ENCODE assay signal across 9 mouse cellular contexts in genomic region chr1:191432023-191432422, GRCm38 (mm10). TPM values are rescaled to one million over a fixed set of nuclear protein-coding genes. Genes with fewer than 3 reads are reported as not detected.
DNase-seq lines count a peak whose midpoint lies in the region; ATAC-seq and TF ChIP-seq lines count a peak whose summit lies in the region.
"Had no signal": no experiment of that assay in that cellular context is flagged by ENCODE, and none has a peak within 500 bp of the region (broad histone marks: within the 10 kb centered on the region; RNA-seq: fewer than 3 reads in every experiment).

No protein-coding gene starts in this region.

- peaks cover 35% of the 10 kb centered on the region for H3K4me1 ChIP-seq in heart, embryonic 15.5 days (replicated peaks)
- peaks cover 2% of the 10 kb centered on the region; the same call in 1 of the 2 replicates for H3K4me1 ChIP-seq in spleen, adult 2 months (ENCODE audit: control insufficient read depth, insufficient read depth, insufficient read length)
- peaks cover 8% of the 10 kb centered on the region; the same call in 1 of the 2 replicates for H3K4me1 ChIP-seq in intestine, embryonic 16.5 days (ENCODE audit: control insufficient read depth, insufficient read depth, low read length)
- no peaks in the 10 kb centered on the region for H3K4me1 ChIP-seq in small intestine, adult 2 months (ENCODE audit: control insufficient read depth, insufficient read depth, insufficient read length, low read length)
- peaks cover 9% of the 10 kb centered on the region; the same call in 1 of the 2 replicates for H3K4me1 ChIP-seq in hindbrain, embryonic 14.5 days (replicated peaks; ENCODE audit: control insufficient read depth, insufficient read depth, low read length)

- no peak overlapping the region for H3K4me3 ChIP-seq in heart, embryonic 15.5 days
- peak overlapping the region; percentile 38 for H3K4me3 ChIP-seq in spleen, adult 2 months (ENCODE audit: extremely low read depth, insufficient read depth, insufficient read length)
- no peak overlapping the region for H3K4me3 ChIP-seq in intestine, embryonic 16.5 days (ENCODE audit: low read length)
- peak overlapping the region; percentile 45 for H3K4me3 ChIP-seq in small intestine, adult 2 months (ENCODE audit: low read depth, low read length)
- no peak overlapping the region for H3K4me3 ChIP-seq in hindbrain, embryonic 14.5 days (replicated peaks; ENCODE audit: low read length)
- H3K4me3 ChIP-seq: forebrain, embryonic 13.5 days had no signal

- no peak for TF ChIP-seq POLR2A in spleen, adult 2 months (IDR thresholded peaks at IDR 0.05; ENCODE audit: low read depth, low read length)
- no peak for TF ChIP-seq POLR2A in small intestine, adult 2 months (IDR thresholded peaks at IDR 0.05; ENCODE audit: low read depth, low read length)

- no peaks in the 10 kb centered on the region for H3K27me3 ChIP-seq in heart, embryonic 15.5 days
- H3K27me3 ChIP-seq in spleen, adult 2 months (ENCODE audit: control insufficient read depth, insufficient read depth, low read length), result no peaks in the 10 kb centered on the region
- H3K27me3 ChIP-seq in intestine, embryonic 16.5 days (replicated peaks; ENCODE audit: control insufficient read depth, insufficient read depth, low read length), result no peaks in the 10 kb centered on the region
- no peaks in the 10 kb centered on the region for H3K27me3 ChIP-seq in small intestine, adult 2 months (ENCODE audit: control insufficient read depth, insufficient read depth, low read length)
- H3K27me3 ChIP-seq in hindbrain, embryonic 14.5 days (ENCODE audit: control insufficient read depth, insufficient read depth, low read length), result no peaks in the 10 kb centered on the region
- H3K27me3 ChIP-seq: forebrain, embryonic 13.5 days had no signal

- H3K9ac ChIP-seq in heart, embryonic 15.5 days, result no peak overlapping the region
- no peak overlapping the region for H3K9ac ChIP-seq in intestine, embryonic 16.5 days (ENCODE audit: low read depth, low read length)
- H3K9ac ChIP-seq in hindbrain, embryonic 14.5 days, result no peak overlapping the region
- H3K9ac ChIP-seq: forebrain, embryonic 13.5 days had no signal

- no peak for TF ChIP-seq CTCF in spleen, adult 2 months (IDR thresholded peaks at IDR 0.05; ENCODE audit: extremely low read depth, insufficient read depth, insufficient read length, insufficient replicate concordance)
- TF ChIP-seq CTCF in small intestine, adult 2 months (IDR thresholded peaks at IDR 0.05; ENCODE audit: extremely low read depth, insufficient read length, insufficient replicate concordance, low read depth, low read length), result no peak

- no peaks in the 10 kb centered on the region for H3K9me3 ChIP-seq in heart, embryonic 15.5 days (replicated peaks)
- H3K9me3 ChIP-seq in intestine, embryonic 16.5 days (ENCODE audit: control insufficient read depth, low read length), result no peaks in the 10 kb centered on the region
- no peaks in the 10 kb centered on the region for H3K9me3 ChIP-seq in hindbrain, embryonic 14.5 days (ENCODE audit: control insufficient read depth, low read length)
- H3K9me3 ChIP-seq: forebrain, embryonic 13.5 days had no signal

- DNase-seq in heart, postnatal 36 days, result no peak
- no peak for DNase-seq in spleen, adult 2 months (ENCODE audit: low read depth in 1 of 2, low spot score in 2 of 2)
- DNase-seq in spleen, postnatal 36 days (ENCODE audit: low spot score in 2 of 2), result no peak
- DNase-seq in hindbrain, embryonic 14.5 days (ENCODE audit: low spot score), result no peak
- DNase-seq in ovary, postnatal 36 days (ENCODE audit: low spot score), result no peak

- ATAC-seq in heart, embryonic 15.5 days (replicated peaks; ENCODE audit: insufficient number of reproducible peaks, insufficient read depth, low FRiP score, low read depth), result no peak
- ATAC-seq in intestine, embryonic 16.5 days, result no peak
- ATAC-seq in hindbrain, embryonic 14.5 days (ENCODE audit: low FRiP score), result no peak
- ATAC-seq: forebrain, embryonic 13.5 days had no signal

- intact Hi-C loops in heart, postnatal 36 days (cut with DNase I), result no loop called here

- 59% methylated on average over 15 of the region's 15 CpGs for WGBS in heart, embryonic 15.5 days
- 53% methylated on average over 15 of the region's 15 CpGs for WGBS in spleen, adult 2 months
- 61% methylated on average over 15 of the region's 15 CpGs for WGBS in intestine, embryonic 16.5 days
- 44% methylated on average over 15 of the region's 15 CpGs for WGBS in small intestine, adult 2 months
- WGBS in hindbrain, embryonic 14.5 days, result 87% methylated on average over 15 of the region's 15 CpGs

- H3K4me2 ChIP-seq in heart, embryonic 15.5 days, result peak overlapping the region; percentile 31; the same call in 1 of the 2 replicates
- peak overlapping the region; percentile 17 for H3K4me2 ChIP-seq in intestine, embryonic 16.5 days (ENCODE audit: low read depth, low read length)
- no peak overlapping the region for H3K4me2 ChIP-seq in hindbrain, embryonic 14.5 days (replicated peaks)
- H3K4me2 ChIP-seq: forebrain, embryonic 13.5 days had no signal

- no peaks in the 10 kb centered on the region for H3K36me3 ChIP-seq in heart, embryonic 15.5 days
- no peaks in the 10 kb centered on the region for H3K36me3 ChIP-seq in spleen, adult 2 months (ENCODE audit: control insufficient read depth, insufficient read depth, low read length)
- H3K36me3 ChIP-seq in intestine, embryonic 16.5 days (ENCODE audit: control insufficient read depth, insufficient read depth, low read length), result no peaks in the 10 kb centered on the region
- H3K36me3 ChIP-seq in small intestine, adult 2 months (ENCODE audit: control insufficient read depth, insufficient read depth, low read length), result no peaks in the 10 kb centered on the region
- no peaks in the 10 kb centered on the region for H3K36me3 ChIP-seq in hindbrain, embryonic 14.5 days (replicated peaks; ENCODE audit: control insufficient read depth, insufficient read depth)

- H3K27ac ChIP-seq in heart, embryonic 15.5 days, result no peak overlapping the region
- H3K27ac ChIP-seq in spleen, adult 2 months (ENCODE audit: insufficient read depth, low read length), result no peak overlapping the region
- no peak overlapping the region for H3K27ac ChIP-seq in intestine, embryonic 16.5 days (ENCODE audit: low read length)
- no peak overlapping the region for H3K27ac ChIP-seq in small intestine, adult 2 months (ENCODE audit: insufficient read depth, low read depth, low read length)
- no peak overlapping the region for H3K27ac ChIP-seq in hindbrain, embryonic 14.5 days
- H3K27ac ChIP-seq: forebrain, embryonic 13.5 days had no signal

RNA-seq across cellular contexts. Expression of gene Ppp2r5a, which starts 29.0 kb away (rescaled TPM):
- 31.1 and 36.4 TPM in 2 replicates for polyA plus RNA-seq in heart, embryonic 15.5 days (2015; fragmentation: Nextera tagmentation; extraction: Ambion mirVana)
- 100 to 1,000 TPM in 1 of 2 experiments, 10 to 100 TPM in 1; 97.7 to 101 TPM for total RNA-seq in heart, postnatal 36 days (2021)
- polyA plus RNA-seq in spleen, adult 2 months (2012; rRNA removed), result 49.2 and 65.2 TPM in 2 replicates
- polyA plus RNA-seq in intestine, embryonic 16.5 days (2015; fragmentation: Nextera tagmentation; extraction: Ambion mirVana), result 11.3 and 11.8 TPM in 2 replicates
- 18.5 and 46.6 TPM in 2 replicates for polyA plus RNA-seq in small intestine, adult 2 months (2012; rRNA removed)
- 12.6 and 14.4 TPM in 2 replicates for polyA plus RNA-seq in hindbrain, embryonic 14.5 days (2014; fragmentation: Nextera tagmentation; extraction: Ambion mirVana)

Comparison
In these comparisons a context has a peak if more than half of its experiments do, and no peak if none do; other contexts are left out.
1. H3K4me3 ChIP-seq: peak in spleen, adult 2 months (single experiment) and small intestine, adult 2 months (single experiment); none in heart, embryonic 15.5 days (single experiment), intestine, embryonic 16.5 days (single experiment) and hindbrain, embryonic 14.5 days (single experiment).